Mouse (Mus musculus) liver, embryonic 14.5 days (tissue): ENCODE measurements around the gene Chrnb2. TPM values are rescaled to one million over a fixed set of nuclear protein-coding genes. Genes with fewer than 3 reads are reported as not detected.

ENCODE experiments used
- ATAC-seq: fragments of 200-750 bp; cut with Nextera tagmentation; 2 replicates; pipeline ENCODE4 v1.8.0; 2017; ENCODE audit warnings: moderate number of reproducible peaks, mild to moderate bottlenecking, moderate library complexity; ENCODE audit not compliant: insufficient read depth
- DNase-seq, 3 experiments: peaks; one replicate each; pipeline ENCODE4 v3.0.0-alpha.2; 2012 to 2013; ENCODE audit warnings: low read depth in 3 of 3, low spot score in 3 of 3
- H3K27ac ChIP-seq: fragments of 300-500 bp; sonication (generic); 2 replicates; pipeline ENCODE4 v1.5.1; 2014; ENCODE audit warnings: moderate library complexity, mild to moderate bottlenecking, control low read depth, inconsistent platforms
- H3K27me3 ChIP-seq: fragments of 300-500 bp; sonication (generic); 2 replicates; pipeline ENCODE4 v1.6.1; 2014; ENCODE audit warnings: mild to moderate bottlenecking, low read length, moderate library complexity; ENCODE audit not compliant: control insufficient read depth, insufficient read depth
- H3K36me3 ChIP-seq: fragments of 300-500 bp; sonication (generic); replicated peaks from 2 replicates; pipeline ENCODE4 v1.6.1; 2014; ENCODE audit warnings: low read depth; ENCODE audit not compliant: control insufficient read depth, insufficient read depth
- H3K4me1 ChIP-seq, 2 experiments: fragments of 200-500 bp in 1 of 2; fragments of 300-500 bp in 1 of 2; sonication (generic) in 1 of 2; replicated peaks; 2 replicates each; pipeline ENCODE4 v1.6.1; 2012 to 2014; ENCODE audit warnings: antibody characterized with exemption in 1 of 2, inconsistent platforms in 1 of 2, low read length in 1 of 2; ENCODE audit not compliant: control insufficient read depth in 2 of 2, insufficient read depth in 2 of 2
- H3K4me2 ChIP-seq: fragments of 300-500 bp; sonication (generic); 2 replicates; pipeline ENCODE4 v1.6.1; 2014; ENCODE audit warnings: low read depth, mild to moderate bottlenecking, control low read depth, moderate library complexity
- H3K4me3 ChIP-seq, 2 experiments: fragments of 200-500 bp in 1 of 2; fragments of 300-500 bp in 1 of 2; sonication (generic) in 1 of 2; 2 replicates each; pipeline ENCODE4 v1.5.1; 2012 to 2014; ENCODE audit warnings: low read depth in 2 of 2, low read length in 2 of 2, mild to moderate bottlenecking in 2 of 2, control low read depth in 1 of 2, inconsistent platforms in 1 of 2, moderate library complexity in 1 of 2; ENCODE audit not compliant: insufficient read depth in 1 of 2
- H3K9ac ChIP-seq: fragments of 300-500 bp; sonication (generic); replicated peaks from 2 replicates; pipeline ENCODE4 v1.6.1; 2014; ENCODE audit warnings: mild to moderate bottlenecking, control low read depth, moderate library complexity
- H3K9me3 ChIP-seq: fragments of 300-500 bp; sonication (generic); 2 replicates; pipeline ENCODE4 v1.6.1; 2016; ENCODE audit warnings: low read length, mixed read lengths; ENCODE audit not compliant: control insufficient read depth
- CTCF ChIP-seq: IDR thresholded peaks from 2 replicates; pipeline ENCODE4 v1.5.1; 2016; ENCODE audit warnings: antibody characterized with exemption, low read depth, control low read depth
- EP300 ChIP-seq: IDR thresholded peaks from 2 replicates; pipeline ENCODE4 v1.6.1; 2016; ENCODE audit warnings: antibody characterized with exemption, low read depth
- WGBS: fragments of 180-500 bp; shearing (Covaris S2); extraction: QIAGEN DNeasy Blood & Tissue Kit; methylation state at CpG from one replicate; pipeline ENCODE4 v1.1.7; 2014; ENCODE audit not compliant: insufficient replicate concordance; 5-methylcytosine and 5-hydroxymethylcytosine counted together
- polyA plus RNA-seq, 2 experiments: library from polyadenylated mRNA; depleted of rRNA in 1 of 2; stranded (reverse) in 1 of 2; unstranded in 1 of 2; fragments of >200 nt; fragmentation: Nextera tagmentation in 1 of 2; extraction: Ambion mirVana in 1 of 2; gene quantifications; 2 replicates each; pipeline versions ENCODE4 v1.2.1 to v1.2.3; 2012 to 2014

The Chrnb2 gene
- polyA plus RNA-seq, 2 experiments, result 0.12 to 0.18 TPM

- no peaks in the 10 kb centered on the region for H3K9me3 ChIP-seq
- H3K27ac ChIP-seq, result no peak overlapping the region
- H3K4me3 ChIP-seq, result no peak overlapping the region
- DNase-seq (no peak), ATAC-seq (no peak)
- no peak for TF ChIP-seq EP300
- no peak for TF ChIP-seq CTCF
- H3K9ac ChIP-seq, result no peak overlapping the region
- no peak overlapping the region for H3K4me2 ChIP-seq
- H3K27me3 ChIP-seq, result no peaks in the 10 kb centered on the region
- no peaks in the 10 kb centered on the region for H3K36me3 ChIP-seq
- 20% methylated on average over 4 of the region's 4 CpGs for WGBS
- no peaks in the 10 kb centered on the region for H3K4me1 ChIP-seq
These were observed 31.9 kb upstream of the Chrnb2 start for GRCm38 (mm10) chr3:89796358-89796757.

GRCm38 (mm10) chr3:89795746-89796145, 31.3 kb upstream of the Chrnb2 start:
- H3K27ac ChIP-seq, result no peak overlapping the region
- H3K4me3 ChIP-seq, result no peak overlapping the region
- no peaks in the 10 kb centered on the region for H3K27me3 ChIP-seq
- no peak overlapping the region for H3K4me2 ChIP-seq
- TF ChIP-seq EP300 (no peak), CTCF (peak; percentile 30)
- no peaks in the 10 kb centered on the region for H3K4me1 ChIP-seq
- 49% methylated on average over 5 of the region's 5 CpGs for WGBS
- no peak overlapping the region for H3K9ac ChIP-seq
- no peaks in the 10 kb centered on the region for H3K9me3 ChIP-seq
- H3K36me3 ChIP-seq, result no peaks in the 10 kb centered on the region
- DNase-seq, result no peak
- no peak for ATAC-seq

- DNase-seq (no peak), ATAC-seq (no peak)
- Histone ChIP-seq H3K4me1 (no peaks in the 10 kb centered on the region), H3K9ac (no peak overlapping the region), H3K4me3 (no peak overlapping the region), H3K27me3 (no peaks in the 10 kb centered on the region), H3K9me3 (no peaks in the 10 kb centered on the region), H3K36me3 (no peaks in the 10 kb centered on the region), H3K27ac (no peak overlapping the region), H3K4me2 (no peak overlapping the region)
- WGBS, result 44% methylated on average over 2 of the region's 2 CpGs
- TF ChIP-seq EP300 (no peak), CTCF (peak; percentile 24)
These were observed 30.2 kb upstream of the Chrnb2 start for GRCm38 (mm10) chr3:89794616-89795015.

GRCm38 (mm10) chr3:89788680-89789352, 24.4 kb upstream of the Chrnb2 start:
- DNase-seq (no peak), ATAC-seq (no peak)
- no peaks in the 10 kb centered on the region for H3K9me3 ChIP-seq
- H3K4me2 ChIP-seq, result no peak overlapping the region
- H3K27ac ChIP-seq, result no peak overlapping the region
- no peaks in the 10 kb centered on the region for H3K4me1 ChIP-seq
- H3K4me3 ChIP-seq, result no peak overlapping the region
- WGBS, result 64% methylated on average over 16 of the region's 16 CpGs
- 0 out of 2 replicates have a peak, but pooled peaks have one; percentile 13 for TF ChIP-seq CTCF
- TF ChIP-seq EP300, result no peak
- no peaks in the 10 kb centered on the region for H3K27me3 ChIP-seq
- H3K36me3 ChIP-seq, result no peaks in the 10 kb centered on the region
- H3K9ac ChIP-seq, result no peak overlapping the region

- 62% methylated on average over 6 of the region's 6 CpGs for WGBS
- Histone ChIP-seq H3K9me3 (no peaks in the 10 kb centered on the region), H3K4me3 (no peak overlapping the region), H3K4me2 (no peak overlapping the region), H3K9ac (no peak overlapping the region), H3K27me3 (no peaks in the 10 kb centered on the region), H3K36me3 (peaks cover 11% of the 10 kb centered on the region; the same call in 1 of the 2 replicates), H3K4me1 (no peaks in the 10 kb centered on the region), H3K27ac (no peak overlapping the region)
- DNase-seq, result no peak
- ATAC-seq, result no peak
- TF ChIP-seq EP300, result no peak
- TF ChIP-seq CTCF, result no peak
These were observed 21.8 kb upstream of the Chrnb2 start for GRCm38 (mm10) chr3:89786275-89786674.
